Mouse (Mus musculus): ENCODE data around the gene Pgpep1l.

- TF ChIP-seq POLR2A (IDR thresholded peaks at IDR 0.05; ENCODE audit: extremely low read depth, insufficient read depth, low read length) (no peak), CTCF (IDR thresholded peaks at IDR 0.05; ENCODE audit: extremely low read depth, insufficient read depth, low read length) (no peak)
These were observed 498 bp upstream of the Pgpep1l start for GRCm38 (mm10) chr7:68264531-68264930.

Measured in cortical plate, adult 2 months (tissue).